Mouse (Mus musculus): ENCODE data around the gene Olfr544. TPM values are rescaled to one million over a fixed set of nuclear protein-coding genes. Genes with fewer than 3 reads are reported as not detected.

Olfr544 gene
- polyA plus RNA-seq, 1 experiment from 2014 or later, result 0.06 TPM

GRCm38 (mm10) chr7:102477377-102477776, 10.7 kb downstream of the Olfr544 start:
- WGBS, result 65% methylated on average over 11 of the region's 11 CpGs
- Histone ChIP-seq H3K27me3 (replicated peaks) (no peaks in the 10 kb centered on the region), H3K9ac (no peak overlapping the region), H3K4me1 (replicated peaks) (peaks cover 9% of the 10 kb centered on the region), H3K4me2 (no peak overlapping the region), H3K27ac (ENCODE audit: poor library complexity, severe bottlenecking) (no peak overlapping the region), H3K9me3 (replicated peaks) (no peaks in the 10 kb centered on the region), H3K36me3 (no peaks in the 10 kb centered on the region), H3K4me3 (no peak overlapping the region)
- ATAC-seq (ENCODE audit: insufficient number of reproducible peaks, low FRiP score), result no peak

GRCm38 (mm10) chr7:102476601-102477000, 11.5 kb downstream of the Olfr544 start:
- no peak for ATAC-seq (ENCODE audit: insufficient number of reproducible peaks, low FRiP score)
- 92% methylated on average over 5 of the region's 5 CpGs for WGBS
- no peak overlapping the region for H3K9ac ChIP-seq

GRCm38 (mm10) chr7:102472675-102473074, 15.4 kb downstream of the Olfr544 start:
- H3K27ac ChIP-seq (ENCODE audit: poor library complexity, severe bottlenecking), result no peak overlapping the region
- no peak overlapping the region for H3K4me3 ChIP-seq
- 49% methylated on average over 5 of the region's 5 CpGs for WGBS
- ATAC-seq (ENCODE audit: insufficient number of reproducible peaks, low FRiP score), result no peak
- H3K4me2 ChIP-seq, result no peak overlapping the region
- H3K36me3 ChIP-seq, result peaks cover 19% of the 10 kb centered on the region
- no peaks in the 10 kb centered on the region for H3K9me3 ChIP-seq (replicated peaks)
- no peaks in the 10 kb centered on the region; the same call in 1 of the 2 replicates for H3K4me1 ChIP-seq (replicated peaks)
- no peak overlapping the region for H3K9ac ChIP-seq
- H3K27me3 ChIP-seq (replicated peaks), result no peaks in the 10 kb centered on the region

More at GRCm38 (mm10) chr7:102476601-102477000, 11.5 kb downstream of the Olfr544 start:
- no peak overlapping the region for H3K4me3 ChIP-seq
- H3K27me3 ChIP-seq (replicated peaks), result no peaks in the 10 kb centered on the region
- no peaks in the 10 kb centered on the region for H3K36me3 ChIP-seq
- peaks cover 9% of the 10 kb centered on the region for H3K4me1 ChIP-seq (replicated peaks)
- H3K9me3 ChIP-seq (replicated peaks), result no peaks in the 10 kb centered on the region
- H3K4me2 ChIP-seq, result no peak overlapping the region
- no peak overlapping the region for H3K27ac ChIP-seq (ENCODE audit: poor library complexity, severe bottlenecking)

GRCm38 (mm10) chr7:102467566-102467965, 20.5 kb downstream of the Olfr544 start:
- no peak overlapping the region for H3K4me3 ChIP-seq

DNA sequence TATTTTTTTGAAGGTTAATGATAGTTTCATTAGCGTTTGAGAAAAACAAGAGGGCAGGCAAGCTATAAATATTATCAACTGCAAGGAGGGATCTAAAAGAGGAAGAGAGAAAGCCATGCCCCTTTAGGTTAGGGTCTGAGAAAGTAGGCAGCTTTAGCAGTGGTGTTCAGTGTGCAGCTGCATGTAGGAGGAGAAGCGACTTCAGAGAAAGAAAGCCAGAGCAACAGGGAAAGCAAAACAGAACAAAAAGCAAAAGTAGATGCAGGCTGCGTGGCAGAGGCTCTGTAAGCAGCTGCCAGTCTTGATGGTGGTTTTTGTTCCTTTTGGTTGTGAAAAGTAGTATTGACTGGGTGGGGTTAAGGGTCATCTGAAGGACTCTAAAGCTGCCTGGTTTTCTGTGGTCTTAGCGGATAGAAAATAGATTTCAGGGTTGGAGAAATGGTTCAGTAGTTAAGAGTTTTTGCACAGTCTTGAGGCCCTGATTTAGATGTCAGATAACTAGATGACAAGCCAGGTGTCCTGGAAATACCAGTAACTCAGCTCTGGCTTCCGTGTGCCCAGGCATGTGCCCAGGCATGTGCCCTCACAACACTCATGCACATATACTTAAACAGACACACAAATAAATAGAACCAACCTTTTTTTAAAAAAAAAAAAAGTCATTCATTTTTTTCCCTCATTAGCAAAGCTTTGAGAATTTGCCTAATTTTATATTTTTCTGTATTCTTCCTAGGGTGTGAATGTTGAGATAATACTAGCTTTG, 29.3 kb downstream of the Olfr544 start:
- H3K9me3 ChIP-seq (replicated peaks), result no peaks in the 10 kb centered on the region
- 81% methylated on average over 5 of the region's 5 CpGs for WGBS
- no peak overlapping the region for H3K27ac ChIP-seq (ENCODE audit: poor library complexity, severe bottlenecking)
- H3K4me3 ChIP-seq, result no peak overlapping the region
- no peak overlapping the region for H3K4me2 ChIP-seq
- ATAC-seq (ENCODE audit: insufficient number of reproducible peaks, low FRiP score), result no peak
- no peaks in the 10 kb centered on the region for H3K4me1 ChIP-seq (replicated peaks)
- H3K9ac ChIP-seq, result no peak overlapping the region
- no peaks in the 10 kb centered on the region for H3K27me3 ChIP-seq (replicated peaks)
- peaks cover 85% of the 10 kb centered on the region for H3K36me3 ChIP-seq

More at GRCm38 (mm10) chr7:102467566-102467965, 20.5 kb downstream of the Olfr544 start:
- H3K9me3 ChIP-seq (replicated peaks), result no peaks in the 10 kb centered on the region
- no peaks in the 10 kb centered on the region for H3K27me3 ChIP-seq (replicated peaks)
- 88% methylated on average over 8 of the region's 8 CpGs for WGBS
- H3K27ac ChIP-seq (ENCODE audit: poor library complexity, severe bottlenecking), result no peak overlapping the region
- H3K9ac ChIP-seq, result no peak overlapping the region
- ATAC-seq (ENCODE audit: insufficient number of reproducible peaks, low FRiP score), result no peak
- no peaks in the 10 kb centered on the region; the same call in 1 of the 2 replicates for H3K4me1 ChIP-seq (replicated peaks)
- H3K36me3 ChIP-seq, result peaks cover 67% of the 10 kb centered on the region
- H3K4me2 ChIP-seq, result no peak overlapping the region

GRCm38 (mm10) chr7:102446438-102446837, 41.7 kb downstream of the Olfr544 start:
- Histone ChIP-seq H3K9ac (no peak overlapping the region), H3K27ac (ENCODE audit: poor library complexity, severe bottlenecking) (no peak overlapping the region), H3K4me1 (replicated peaks) (peaks cover 13% of the 10 kb centered on the region), H3K27me3 (replicated peaks) (no peaks in the 10 kb centered on the region), H3K36me3 (peaks cover 58% of the 10 kb centered on the region), H3K4me3 (no peak overlapping the region), H3K9me3 (replicated peaks) (no peaks in the 10 kb centered on the region), H3K4me2 (no peak overlapping the region)
- 95% methylated on average over 9 of the region's 9 CpGs for WGBS
- ATAC-seq (ENCODE audit: insufficient number of reproducible peaks, low FRiP score), result no peak

DNA sequence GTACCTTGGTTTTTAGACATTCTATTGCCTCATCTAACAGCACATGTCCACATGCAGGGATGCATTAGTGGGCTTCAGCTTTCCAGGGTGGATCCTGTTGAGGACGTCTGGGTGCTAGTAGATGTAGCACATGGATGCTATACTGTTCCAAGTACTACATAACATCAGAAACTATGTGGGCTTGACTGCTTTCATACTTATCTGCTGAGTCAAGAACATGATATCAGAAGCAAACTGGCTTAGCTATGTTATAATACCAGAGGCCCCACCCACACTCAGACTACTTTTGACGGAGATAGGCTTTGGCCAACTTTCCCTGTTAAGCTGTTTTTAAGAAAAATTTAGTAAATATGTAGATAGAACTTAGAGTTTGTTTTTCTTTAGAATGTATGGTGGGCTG, 43.8 kb downstream of the Olfr544 start:
- Histone ChIP-seq H3K36me3 (peaks cover 39% of the 10 kb centered on the region), H3K4me2 (peak overlapping the region; percentile 11), H3K9ac (no peak overlapping the region), H3K4me1 (replicated peaks) (peaks cover 16% of the 10 kb centered on the region), H3K4me3 (0 out of 2 replicates have a peak overlapping the region, but pooled peaks have one; percentile 4), H3K9me3 (replicated peaks) (no peaks in the 10 kb centered on the region), H3K27ac (ENCODE audit: poor library complexity, severe bottlenecking) (no peak overlapping the region), H3K27me3 (replicated peaks) (no peaks in the 10 kb centered on the region; the same call in 1 of the 2 replicates)
- no peak for ATAC-seq (ENCODE audit: insufficient number of reproducible peaks, low FRiP score)
- WGBS, result 60% methylated on average over 2 of the region's 2 CpGs

DNA sequence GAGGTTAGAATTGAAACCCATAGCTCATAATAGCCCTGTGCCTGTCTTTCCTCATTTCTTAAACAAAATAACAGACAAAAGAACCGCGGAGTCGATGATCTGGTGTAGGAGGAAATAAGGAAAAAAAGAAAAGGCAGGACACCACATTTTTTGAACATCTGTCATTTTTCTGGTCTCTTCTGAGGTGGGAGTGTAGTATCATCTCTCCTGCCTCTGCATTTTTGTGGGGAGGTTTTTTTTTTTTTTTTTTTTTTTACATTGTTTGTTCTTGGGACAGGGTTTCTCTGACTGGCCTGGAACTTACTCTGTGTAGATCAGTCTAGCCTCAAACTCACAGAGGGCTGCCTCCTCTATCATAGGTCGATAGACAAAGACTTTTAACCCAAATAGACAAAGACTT, 45.7 kb downstream of the Olfr544 start:
- peak overlapping the region; percentile 91 for H3K4me3 ChIP-seq
- H3K9me3 ChIP-seq (replicated peaks), result no peaks in the 10 kb centered on the region
- 5% methylated on average over 4 of the region's 4 CpGs for WGBS
- H3K36me3 ChIP-seq, result peaks cover 29% of the 10 kb centered on the region
- peaks cover 16% of the 10 kb centered on the region for H3K4me1 ChIP-seq (replicated peaks)
- H3K9ac ChIP-seq, result peak overlapping the region; percentile 96
- peak overlapping the region; percentile 78 for H3K4me2 ChIP-seq
- H3K27ac ChIP-seq (ENCODE audit: poor library complexity, severe bottlenecking), result peak overlapping the region; percentile 86
- no peak for ATAC-seq (ENCODE audit: insufficient number of reproducible peaks, low FRiP score)
- H3K27me3 ChIP-seq (replicated peaks), result peaks cover 8% of the 10 kb centered on the region; the same call in 1 of the 2 replicates

- Histone ChIP-seq H3K9ac (peak within 1 kb of the TSS; percentile 96), H3K9me3 (replicated peaks) (no peaks in the 10 kb centered on the region), H3K27ac (ENCODE audit: poor library complexity, severe bottlenecking) (peak within 1 kb of the TSS; percentile 86), H3K36me3 (peaks cover 24% of the 10 kb centered on the region), H3K4me3 (peak within 1 kb of the TSS; percentile 91), H3K27me3 (replicated peaks) (peaks cover 14% of the 10 kb centered on the region), H3K4me1 (replicated peaks) (peaks cover 16% of the 10 kb centered on the region), H3K4me2 (peak within 1 kb of the TSS; percentile 78)
- WGBS, result 0% methylated on average over 45 of the region's 56 CpGs
- peak; percentile 98 for ATAC-seq (ENCODE audit: insufficient number of reproducible peaks, low FRiP score)
These were observed 46.3 kb downstream of the Olfr544 start, which contains the start of gene Rrm1 for GRCm38 (mm10) chr7:102441657-102442391. Gene Rrm1, plus strand, starts transcription at chr7:102441695.

DNA sequence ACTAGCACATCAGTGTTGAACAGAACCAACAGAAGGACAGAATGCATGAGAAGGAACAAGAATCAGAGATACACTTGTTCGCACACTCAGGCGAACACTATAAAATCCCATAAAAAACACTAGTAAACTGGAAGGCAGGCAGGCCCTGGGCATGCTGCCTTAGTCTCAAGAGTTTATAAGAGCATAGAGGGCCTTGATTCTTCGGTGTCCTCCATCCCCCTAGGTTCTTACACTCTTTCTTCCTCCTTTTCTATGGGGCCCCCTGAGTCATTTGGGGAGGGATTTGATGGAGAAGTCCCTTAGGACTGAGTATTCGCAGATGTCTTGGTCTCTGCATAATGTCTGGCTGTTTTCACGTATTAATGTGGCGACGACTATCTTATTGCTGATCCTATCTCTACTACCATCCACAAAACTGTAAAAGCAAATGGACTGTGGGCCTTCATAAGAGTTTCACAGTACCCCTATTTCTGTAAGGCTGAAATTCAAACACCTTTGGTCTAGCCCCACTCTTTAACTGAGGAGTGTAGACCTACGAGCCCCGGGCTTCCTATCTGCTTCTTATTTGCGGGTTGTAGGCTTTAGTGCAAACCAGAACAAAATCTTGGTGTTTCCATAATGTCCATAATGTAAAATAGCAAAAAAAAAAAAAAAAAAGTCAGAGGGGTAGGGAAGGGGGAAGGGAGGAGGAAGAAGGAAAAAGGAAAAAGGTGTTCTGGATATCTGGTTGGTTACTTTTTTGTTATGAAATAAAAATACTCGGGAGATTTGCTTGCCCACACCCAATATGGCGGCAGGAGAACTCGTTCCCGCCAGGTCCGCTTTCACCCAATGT, 47.1 kb downstream of the Olfr544 start:
- Histone ChIP-seq H3K4me3 (peak overlapping the region; percentile 91), H3K4me1 (replicated peaks) (peaks cover 16% of the 10 kb centered on the region), H3K27ac (ENCODE audit: poor library complexity, severe bottlenecking) (no peak overlapping the region), H3K9ac (no peak overlapping the region), H3K9me3 (replicated peaks) (no peaks in the 10 kb centered on the region), H3K36me3 (peaks cover 16% of the 10 kb centered on the region), H3K27me3 (replicated peaks) (peaks cover 20% of the 10 kb centered on the region), H3K4me2 (peak overlapping the region; percentile 78)
- ATAC-seq (ENCODE audit: insufficient number of reproducible peaks, low FRiP score), result no peak
- WGBS, result 51% methylated on average over 15 of the region's 15 CpGs
